Mouse (Mus musculus): ENCODE measurements around the gene Tead3.

DNA sequence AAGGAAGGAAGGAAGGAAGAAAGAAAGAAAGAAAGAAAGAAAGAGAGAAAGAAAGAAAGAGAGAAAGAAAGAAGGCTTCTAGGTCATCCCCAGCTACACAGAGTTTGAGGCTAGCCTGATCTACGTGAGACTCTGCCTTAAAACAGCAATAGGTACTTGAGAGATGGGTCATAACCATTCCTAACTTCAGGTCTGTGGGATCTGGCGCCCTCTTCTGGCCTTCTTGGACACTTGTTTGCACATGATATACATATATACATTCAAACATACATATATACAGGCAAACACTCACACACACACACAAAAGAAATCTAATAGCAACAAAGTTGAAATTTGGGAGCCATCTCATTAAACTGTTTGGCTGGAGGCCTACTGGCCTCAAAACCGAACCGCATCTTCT is 33.7 kb upstream of the Tead3 start:
- TF ChIP-seq POLR2A (IDR thresholded peaks at IDR 0.05; ENCODE audit: borderline replicate concordance, low read depth, low read length): no peak
- no peak for TF ChIP-seq CTCF (IDR thresholded peaks at IDR 0.05; ENCODE audit: low read depth, low read length)

Data from bone marrow macrophage, adult 2 months (primary cell).